Mouse (Mus musculus) spleen, embryonic (tissue): ENCODE measurements around the gene Rnls.
"Not testable (repeated sequence)": the region's sequence is repeated elsewhere in the genome, so short reads cannot be mapped to it uniquely, and the experiment has no call there.

Experiments used
- CTCF ChIA-PET: fragments of 350-600 bp; sonication (Branson Sonifier 250); formaldehyde crosslinking; loops from one replicate; lab custom pipeline; 2022; lab: Charles Lee

Rnls gene

GRCm38 (mm10) chr19:33391651-33392382 lies at the start of gene Rnls:
Gene Rnls, minus strand, starts transcription at chr19:33392295.
- CTCF ChIA-PET, result no interaction called here

GRCm38 (mm10) chr19:33429457-33429856 lies 37.4 kb upstream of the Rnls start:
- CTCF ChIA-PET, result no interaction called here

GRCm38 (mm10) chr19:33419368-33419767 lies 27.3 kb upstream of the Rnls start:
- CTCF ChIA-PET, result not testable (repeated sequence)

GRCm38 (mm10) chr19:33380825-33381224 lies 11.3 kb downstream of the Rnls start:
- CTCF ChIA-PET, result interaction anchor here (0.7 kb wide), 1 partner anchor 171 kb away, joined by 3 read pairs; no protein-coding TSS in a partner anchor

- CTCF ChIA-PET, result interaction anchor here (0.6 to 0.7 kb wide), 2 partner anchors 172 to 925 kb away, joined by 3 to 21 read pairs; no protein-coding TSS in a partner anchor
These were observed 11.7 kb downstream of the Rnls start for GRCm38 (mm10) chr19:33380386-33380785.

GRCm38 (mm10) chr19:33368808-33369207 lies 23.3 kb downstream of the Rnls start:
- CTCF ChIA-PET, result no interaction called here

- CTCF ChIA-PET, result no interaction called here
These were observed 25.4 kb downstream of the Rnls start for GRCm38 (mm10) chr19:33366661-33367060.

- CTCF ChIA-PET, result no interaction called here
These were observed 35.1 kb downstream of the Rnls start for GRCm38 (mm10) chr19:33357019-33357418.

- CTCF ChIA-PET, result no interaction called here
These were observed 52.0 kb downstream of the Rnls start for GRCm38 (mm10) chr19:33340119-33340518.

GRCm38 (mm10) chr19:33326706-33327641 lies 65.1 kb downstream of the Rnls start:
- CTCF ChIA-PET, result no interaction called here

- CTCF ChIA-PET, result no interaction called here
These were observed 73.3 kb downstream of the Rnls start for GRCm38 (mm10) chr19:33318785-33319184.

GRCm38 (mm10) chr19:33317130-33317529 lies 75.0 kb downstream of the Rnls start:
- CTCF ChIA-PET, result no interaction called here

GRCm38 (mm10) chr19:33299726-33300292 lies 92.3 kb downstream of the Rnls start:
- CTCF ChIA-PET, result no interaction called here

GRCm38 (mm10) chr19:33296338-33296737 lies 95.8 kb downstream of the Rnls start:
- CTCF ChIA-PET, result no interaction called here

GRCm38 (mm10) chr19:33282985-33283384 lies 109.1 kb downstream of the Rnls start:
- CTCF ChIA-PET, result no interaction called here

GRCm38 (mm10) chr19:33276421-33276820 lies 115.7 kb downstream of the Rnls start:
- CTCF ChIA-PET, result interaction anchor here (0.6 kb wide), 1 partner anchor 223 kb away, joined by 3 read pairs; no protein-coding TSS in a partner anchor

GRCm38 (mm10) chr19:33273676-33274075 lies 118.4 kb downstream of the Rnls start:
- CTCF ChIA-PET, result no interaction called here

- CTCF ChIA-PET, result no interaction called here
These were observed 120.5 kb downstream of the Rnls start for GRCm38 (mm10) chr19:33271571-33271970.

- CTCF ChIA-PET, result no interaction called here
These were observed 121.9 kb downstream of the Rnls start for GRCm38 (mm10) chr19:33270231-33270630.

- CTCF ChIA-PET, result interaction anchor here (0.5 kb wide), 1 partner anchor 312 kb away, joined by 3 read pairs; no protein-coding TSS in a partner anchor
These were observed 124.1 kb downstream of the Rnls start for GRCm38 (mm10) chr19:33268044-33268443.

GRCm38 (mm10) chr19:33265245-33265644 lies 126.8 kb downstream of the Rnls start:
- CTCF ChIA-PET, result no interaction called here
